Mouse (Mus musculus) limb, embryonic 13.5 days (tissue): ENCODE measurements around the gene C2cd5. TPM values are rescaled to one million over a fixed set of nuclear protein-coding genes. Genes with fewer than 3 reads are reported as not detected.
"Not testable (repeated sequence)": the region's sequence is repeated elsewhere in the genome, so short reads cannot be mapped to it uniquely, and the experiment has no call there.

Experiments
- ATAC-seq: fragments of 200-750 bp; cut with Nextera tagmentation; 2 replicates; pipeline ENCODE4 v1.8.0; 2017; ENCODE audit warnings: low read depth, moderate number of reproducible peaks, moderate TSS enrichment; ENCODE audit not compliant: low FRiP score
- H3K27ac ChIP-seq: fragments of 300-500 bp; sonication (generic); 2 replicates; pipeline ENCODE4 v1.5.1; 2015; ENCODE audit warnings: inconsistent platforms, mild to moderate bottlenecking, moderate library complexity
- H3K27me3 ChIP-seq: fragments of 300-500 bp; sonication (generic); 2 replicates; pipeline ENCODE4 v1.6.1; 2015; ENCODE audit warnings: mild to moderate bottlenecking, inconsistent platforms
- H3K36me3 ChIP-seq: fragments of 300-500 bp; sonication (generic); 2 replicates; pipeline ENCODE4 v1.6.1; 2015; ENCODE audit warnings: inconsistent platforms, mild to moderate bottlenecking, moderate library complexity
- H3K4me1 ChIP-seq: fragments of 300-500 bp; sonication (generic); 2 replicates; pipeline ENCODE4 v1.6.1; 2015; ENCODE audit warnings: inconsistent platforms
- H3K4me2 ChIP-seq: fragments of 300-500 bp; sonication (generic); replicated peaks from 2 replicates; pipeline ENCODE4 v1.6.1; 2015; ENCODE audit warnings: inconsistent platforms, mild to moderate bottlenecking, moderate library complexity
- H3K4me3 ChIP-seq: fragments of 300-500 bp; sonication (generic); 2 replicates; pipeline ENCODE4 v1.5.1; 2015; ENCODE audit warnings: moderate library complexity, mild to moderate bottlenecking, inconsistent platforms
- H3K9ac ChIP-seq: fragments of 300-500 bp; sonication (generic); 2 replicates; pipeline ENCODE4 v1.6.1; 2015; ENCODE audit warnings: mild to moderate bottlenecking, inconsistent platforms
- H3K9me3 ChIP-seq: fragments of 300-500 bp; sonication (generic); 2 replicates; pipeline ENCODE4 v1.6.1; 2016; ENCODE audit warnings: inconsistent platforms
- WGBS: fragments of 180-500 bp; shearing (Covaris S2); methylation state at CpG from one replicate; pipeline ENCODE4 v1.1.7; 2015; 5-methylcytosine and 5-hydroxymethylcytosine counted together
- polyA plus RNA-seq: library from polyadenylated mRNA; unstranded; fragments of >200 nt; fragmentation: Nextera tagmentation; extraction: Ambion mirVana; gene quantifications from 2 replicates; pipeline ENCODE4 v1.2.1, GENCODE M21; 2015

The C2cd5 gene
- polyA plus RNA-seq: 29.1 and 30.0 TPM in 2 replicates

- WGBS: under 1% methylated on average over 63 of the region's 75 CpGs
- 0 out of 2 replicates have a peak, but pooled peaks cover 2% of the 10 kb centered on the region for H3K27me3 ChIP-seq
- ATAC-seq: peak; percentile 95
- peak within 1 kb of the TSS; percentile 87 for H3K27ac ChIP-seq
- peaks cover 7% of the 10 kb centered on the region for H3K4me1 ChIP-seq
- H3K4me2 ChIP-seq: peak within 1 kb of the TSS; percentile 81
- H3K4me3 ChIP-seq: peak within 1 kb of the TSS; percentile 78
- H3K36me3 ChIP-seq: peaks cover 8% of the 10 kb centered on the region; the same call in 1 of the 2 replicates
- peak within 1 kb of the TSS; percentile 86 for H3K9ac ChIP-seq
- no peaks in the 10 kb centered on the region for H3K9me3 ChIP-seq
Observed at GRCm38 (mm10) chr6:143099681-143100382, at the start of gene C2cd5. Gene C2cd5 (minus strand): TSS chr6:143100141.

- H3K9me3 ChIP-seq: no peaks in the 10 kb centered on the region
- H3K27me3 ChIP-seq: no peaks in the 10 kb centered on the region
- H3K4me1 ChIP-seq: peaks cover 16% of the 10 kb centered on the region
- H3K4me3 ChIP-seq: no peak overlapping the region
- H3K36me3 ChIP-seq: no peaks in the 10 kb centered on the region
- ATAC-seq: no peak
- H3K4me2 ChIP-seq: no peak overlapping the region
- no peak overlapping the region for H3K27ac ChIP-seq
- H3K9ac ChIP-seq: no peak overlapping the region
Observed at GRCm38 (mm10) chr6:143148868-143149267, 48.9 kb upstream of the C2cd5 start.

- no peak overlapping the region for H3K27ac ChIP-seq
- no peaks in the 10 kb centered on the region for H3K27me3 ChIP-seq
- peaks cover 4% of the 10 kb centered on the region; the same call in 1 of the 2 replicates for H3K4me1 ChIP-seq
- H3K9me3 ChIP-seq: no peaks in the 10 kb centered on the region
- no peak for ATAC-seq
- H3K9ac ChIP-seq: no peak overlapping the region
- no peak overlapping the region for H3K4me3 ChIP-seq
- no peak overlapping the region for H3K4me2 ChIP-seq
- WGBS: 39% methylated on average over 8 of the region's 8 CpGs
- no peaks in the 10 kb centered on the region for H3K36me3 ChIP-seq
Observed at GRCm38 (mm10) chr6:143146756-143147155, 46.8 kb upstream of the C2cd5 start.

GRCm38 (mm10) chr6:143145051-143145450 is 45.1 kb upstream of the C2cd5 start:
- 64% methylated on average over 7 of the region's 7 CpGs for WGBS

GRCm38 (mm10) chr6:143144556-143144955 is 44.6 kb upstream of the C2cd5 start:
- WGBS: 54% methylated on average over 2 of the region's 2 CpGs
- H3K4me2 ChIP-seq: no peak overlapping the region
- H3K27ac ChIP-seq: no peak overlapping the region
- H3K4me1 ChIP-seq: peaks cover 4% of the 10 kb centered on the region; the same call in 1 of the 2 replicates
- H3K4me3 ChIP-seq: no peak overlapping the region
- no peak overlapping the region for H3K9ac ChIP-seq
- no peaks in the 10 kb centered on the region for H3K9me3 ChIP-seq
- H3K36me3 ChIP-seq: no peaks in the 10 kb centered on the region
- H3K27me3 ChIP-seq: no peaks in the 10 kb centered on the region
- no peak for ATAC-seq

More at GRCm38 (mm10) chr6:143145051-143145450, 45.1 kb upstream of the C2cd5 start:
- no peak for ATAC-seq
- Histone ChIP-seq H3K9me3 (no peaks in the 10 kb centered on the region), H3K9ac (no peak overlapping the region), H3K27ac (no peak overlapping the region), H3K27me3 (no peaks in the 10 kb centered on the region), H3K4me3 (no peak overlapping the region), H3K4me2 (no peak overlapping the region), H3K36me3 (no peaks in the 10 kb centered on the region), H3K4me1 (peaks cover 4% of the 10 kb centered on the region; the same call in 1 of the 2 replicates)

- 12% methylated on average over 19 of the region's 19 CpGs for WGBS
Observed at GRCm38 (mm10) chr6:143143775-143144273, 43.9 kb upstream of the C2cd5 start.

GRCm38 (mm10) chr6:143143321-143143720 is 43.4 kb upstream of the C2cd5 start:
- no peaks in the 10 kb centered on the region for H3K9me3 ChIP-seq
- peaks cover 4% of the 10 kb centered on the region; the same call in 1 of the 2 replicates for H3K4me1 ChIP-seq
- no peaks in the 10 kb centered on the region for H3K27me3 ChIP-seq
- peak overlapping the region; percentile 42 for H3K4me3 ChIP-seq
- ATAC-seq: no peak
- 77% methylated on average over 9 of the region's 9 CpGs for WGBS
- no peak overlapping the region for H3K9ac ChIP-seq
- no peaks in the 10 kb centered on the region for H3K36me3 ChIP-seq
- no peak overlapping the region for H3K27ac ChIP-seq
- H3K4me2 ChIP-seq: peak overlapping the region; percentile 66

More at GRCm38 (mm10) chr6:143143775-143144273, 43.9 kb upstream of the C2cd5 start:
- no peak overlapping the region for H3K27ac ChIP-seq
- H3K9me3 ChIP-seq: no peaks in the 10 kb centered on the region
- no peaks in the 10 kb centered on the region for H3K36me3 ChIP-seq
- H3K4me3 ChIP-seq: peak overlapping the region; percentile 42
- H3K4me1 ChIP-seq: peaks cover 4% of the 10 kb centered on the region; the same call in 1 of the 2 replicates
- H3K27me3 ChIP-seq: no peaks in the 10 kb centered on the region
- peak overlapping the region; percentile 66 for H3K4me2 ChIP-seq
- H3K9ac ChIP-seq: peak overlapping the region; percentile 55
- peak; percentile 36; the same call in 1 of the 2 replicates for ATAC-seq

- no peak for ATAC-seq
- H3K27me3 ChIP-seq: no peaks in the 10 kb centered on the region
- no peak overlapping the region for H3K9ac ChIP-seq
- no peak overlapping the region for H3K4me3 ChIP-seq
- H3K9me3 ChIP-seq: no peaks in the 10 kb centered on the region
- 88% methylated on average over 4 of the region's 4 CpGs for WGBS
- peaks cover 4% of the 10 kb centered on the region; the same call in 1 of the 2 replicates for H3K4me1 ChIP-seq
- H3K36me3 ChIP-seq: no peaks in the 10 kb centered on the region
- H3K4me2 ChIP-seq: no peak overlapping the region
- no peak overlapping the region for H3K27ac ChIP-seq
Observed at GRCm38 (mm10) chr6:143142861-143143260, 42.9 kb upstream of the C2cd5 start.

GRCm38 (mm10) chr6:143141624-143142592 is 42.0 kb upstream of the C2cd5 start:
- WGBS: 76% methylated on average over 10 of the region's 10 CpGs
- H3K9ac ChIP-seq, H3K27ac ChIP-seq, H3K4me2 ChIP-seq, H3K36me3 ChIP-seq, H3K9me3 ChIP-seq, H3K4me1 ChIP-seq, H3K27me3 ChIP-seq, ATAC-seq, H3K4me3 ChIP-seq: not testable (repeated sequence)

GRCm38 (mm10) chr6:143140884-143141283 is 40.9 kb upstream of the C2cd5 start:
- no peak overlapping the region for H3K27ac ChIP-seq
- H3K4me1 ChIP-seq: peaks cover 4% of the 10 kb centered on the region; the same call in 1 of the 2 replicates
- no peak overlapping the region for H3K4me2 ChIP-seq
- no peaks in the 10 kb centered on the region for H3K9me3 ChIP-seq
- ATAC-seq: no peak
- 85% methylated on average over 9 of the region's 9 CpGs for WGBS
- H3K36me3 ChIP-seq: no peaks in the 10 kb centered on the region
- H3K27me3 ChIP-seq: no peaks in the 10 kb centered on the region
- no peak overlapping the region for H3K4me3 ChIP-seq
- H3K9ac ChIP-seq: no peak overlapping the region

GRCm38 (mm10) chr6:143139417-143139816 is 39.5 kb upstream of the C2cd5 start:
- no peak overlapping the region for H3K27ac ChIP-seq
- no peaks in the 10 kb centered on the region for H3K9me3 ChIP-seq
- no peaks in the 10 kb centered on the region for H3K27me3 ChIP-seq
- no peak overlapping the region for H3K9ac ChIP-seq
- H3K4me2 ChIP-seq: no peak overlapping the region
- H3K4me1 ChIP-seq: peaks cover 4% of the 10 kb centered on the region; the same call in 1 of the 2 replicates
- H3K4me3 ChIP-seq: no peak overlapping the region
- no peaks in the 10 kb centered on the region for H3K36me3 ChIP-seq
- WGBS: 85% methylated on average over 2 of the region's 2 CpGs
- ATAC-seq: no peak

- no peak overlapping the region for H3K9ac ChIP-seq
- ATAC-seq: no peak
- no peaks in the 10 kb centered on the region for H3K4me1 ChIP-seq
- no peak overlapping the region for H3K4me2 ChIP-seq
- no peaks in the 10 kb centered on the region for H3K9me3 ChIP-seq
- no peaks in the 10 kb centered on the region for H3K36me3 ChIP-seq
- H3K27ac ChIP-seq: no peak overlapping the region
- WGBS: 69% methylated on average over 5 of the region's 5 CpGs
- H3K4me3 ChIP-seq: no peak overlapping the region
- no peaks in the 10 kb centered on the region for H3K27me3 ChIP-seq
Observed at GRCm38 (mm10) chr6:143137341-143137740, 37.4 kb upstream of the C2cd5 start.
